In genomic region chr5:121798447-121798846, GRCm38 (mm10) we compare ENCODE assay signal across 23 mouse cellular contexts.
"Had no signal": no experiment of that assay in that cellular context is flagged by ENCODE, and none has a peak within 500 bp of the region (broad histone marks: within the 10 kb centered on the region; RNA-seq: fewer than 3 reads in every experiment).

No protein-coding gene starts in this region.

- H3K27me3 ChIP-seq: hindbrain, embryonic 12.5 days; limb, embryonic 13.5 days; limb, embryonic 15.5 days; liver, embryonic 13.5 days; liver, embryonic 15.5 days had no signal

- H3K9me3 ChIP-seq: hindbrain, embryonic 10.5 days; hindbrain, embryonic 12.5 days; limb, embryonic 13.5 days; limb, embryonic 15.5 days; liver, embryonic 13.5 days; liver, embryonic 15.5 days had no signal

- H3K27ac ChIP-seq: gastrocnemius, adult 2 months; hindbrain, embryonic 10.5 days; hindbrain, embryonic 12.5 days; hindbrain, embryonic 14.5 days; left cerebral cortex, adult 2 months; limb, embryonic 13.5 days; limb, embryonic 15.5 days; liver, embryonic 13.5 days; liver, embryonic 15.5 days had no signal

- H3K4me1 ChIP-seq: hindbrain, embryonic 10.5 days; hindbrain, embryonic 12.5 days; limb, embryonic 13.5 days; limb, embryonic 15.5 days; liver, embryonic 13.5 days; liver, embryonic 15.5 days had no signal

- DNase-seq: gastrocnemius, adult 2 months; gastrocnemius, postnatal 10 days; gastrocnemius, postnatal 25 days; heart, postnatal 14 days; heart, postnatal 4 days; kidney, adult 18-20 months; kidney, adult 8-10 months; kidney, postnatal 10 days; kidney, postnatal 25 days; kidney, postnatal 4 days; liver, embryonic 13.5 days had no signal

- H3K9ac ChIP-seq: hindbrain, embryonic 12.5 days; hindbrain, embryonic 14.5 days; limb, embryonic 13.5 days; limb, embryonic 15.5 days; liver, embryonic 13.5 days; liver, embryonic 15.5 days had no signal

- H3K4me2 ChIP-seq: heart, embryonic 11.5 days; hindbrain, embryonic 12.5 days; hindbrain, embryonic 14.5 days; limb, embryonic 13.5 days; limb, embryonic 15.5 days; liver, embryonic 13.5 days; liver, embryonic 15.5 days had no signal

- H3K4me3 ChIP-seq: gastrocnemius, adult 2 months; hindbrain, embryonic 10.5 days; hindbrain, embryonic 12.5 days; left cerebral cortex, adult 2 months; limb, embryonic 13.5 days; limb, embryonic 15.5 days; liver, embryonic 13.5 days; liver, embryonic 15.5 days had no signal

- ATAC-seq: forebrain, embryonic 16.5 days; hindbrain, embryonic 16.5 days; inflammation-experienced regulatory T-cells, adult 6 months; intestine, embryonic 16.5 days had no signal
